Mouse (Mus musculus): ENCODE data around the gene Myrf.
A peak's percentile ranks its signal among the peaks of the same experiment; 100 is the strongest.
"Not testable (repeated sequence)": the region's sequence is repeated elsewhere in the genome, so short reads cannot be mapped to it uniquely, and the experiment has no call there.

The Myrf gene

DNA sequence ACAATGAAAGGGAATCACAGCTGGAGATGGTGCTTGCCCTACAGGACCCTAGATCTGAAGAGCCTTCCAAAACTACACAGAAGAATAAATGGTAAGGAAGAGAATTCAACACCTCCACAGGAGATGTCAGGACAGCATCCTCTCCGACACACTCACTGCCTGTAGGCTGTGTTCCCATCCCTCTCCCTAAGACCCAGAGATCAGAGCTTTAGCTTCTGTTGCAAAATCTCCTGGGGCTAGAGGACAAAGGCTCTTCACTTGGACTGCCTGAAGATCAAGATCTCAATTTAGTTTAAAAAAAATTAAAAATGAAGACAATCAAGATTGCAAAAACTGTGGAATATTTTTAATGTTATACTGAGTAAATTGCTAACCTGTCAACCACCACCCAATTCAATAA, 64.1 kb downstream of the Myrf start:
- DNase-seq (ENCODE audit: low read depth): no peak

DNA sequence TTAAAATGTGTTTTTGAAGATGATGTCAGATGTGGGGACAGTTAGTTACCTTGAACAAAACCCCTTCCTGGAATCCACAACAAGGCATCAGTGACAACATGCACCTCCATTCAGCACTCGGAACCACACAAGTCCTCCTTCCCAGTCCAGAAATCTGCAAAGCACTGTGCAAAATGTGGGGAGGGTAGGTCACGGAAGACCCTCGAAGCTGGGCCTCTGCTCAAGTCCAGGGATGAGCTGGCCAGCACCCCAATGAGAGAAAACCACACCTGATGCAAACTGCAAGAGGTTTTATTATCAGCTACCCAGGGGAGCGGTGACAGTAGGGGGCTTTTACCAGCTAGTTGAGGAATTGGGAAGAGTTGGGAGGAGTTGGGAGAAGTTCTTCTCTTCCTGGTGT, 65.6 kb downstream of the Myrf start:
- DNase-seq (ENCODE audit: low read depth): no peak

DNA sequence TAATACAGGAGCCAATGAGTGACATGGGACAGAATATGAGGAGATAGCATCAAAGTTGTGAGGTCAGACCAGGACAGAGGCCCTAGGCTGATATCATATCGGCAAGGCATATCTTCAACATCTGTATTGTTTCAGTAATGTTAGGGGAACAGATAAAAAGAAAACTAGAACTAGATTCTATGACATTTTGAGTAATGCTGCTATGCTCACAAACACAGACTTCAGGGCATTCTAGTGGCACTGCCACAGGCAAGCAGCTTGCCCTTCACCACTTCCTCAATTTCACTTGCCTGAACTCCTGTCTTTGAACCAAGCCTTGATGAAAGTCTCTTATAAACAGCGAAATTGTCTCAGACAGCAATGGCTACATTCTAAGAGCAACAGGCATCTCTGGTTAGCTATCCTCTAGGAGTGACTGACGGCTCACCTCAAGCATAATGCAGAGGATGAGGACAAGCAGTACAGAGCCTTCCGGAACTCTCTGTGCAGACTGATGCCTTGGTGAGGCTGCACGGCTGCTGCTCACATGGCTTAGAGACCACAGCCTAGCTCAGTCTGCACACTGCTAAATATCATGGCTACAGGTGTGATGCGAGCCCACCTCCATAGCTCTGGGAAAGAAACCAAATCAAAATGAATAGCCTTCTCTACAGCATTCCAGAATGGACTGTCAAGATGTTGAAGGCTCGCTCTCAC, 66.6 kb downstream of the Myrf start:
- DNase-seq (ENCODE audit: low read depth): no peak

DNA sequence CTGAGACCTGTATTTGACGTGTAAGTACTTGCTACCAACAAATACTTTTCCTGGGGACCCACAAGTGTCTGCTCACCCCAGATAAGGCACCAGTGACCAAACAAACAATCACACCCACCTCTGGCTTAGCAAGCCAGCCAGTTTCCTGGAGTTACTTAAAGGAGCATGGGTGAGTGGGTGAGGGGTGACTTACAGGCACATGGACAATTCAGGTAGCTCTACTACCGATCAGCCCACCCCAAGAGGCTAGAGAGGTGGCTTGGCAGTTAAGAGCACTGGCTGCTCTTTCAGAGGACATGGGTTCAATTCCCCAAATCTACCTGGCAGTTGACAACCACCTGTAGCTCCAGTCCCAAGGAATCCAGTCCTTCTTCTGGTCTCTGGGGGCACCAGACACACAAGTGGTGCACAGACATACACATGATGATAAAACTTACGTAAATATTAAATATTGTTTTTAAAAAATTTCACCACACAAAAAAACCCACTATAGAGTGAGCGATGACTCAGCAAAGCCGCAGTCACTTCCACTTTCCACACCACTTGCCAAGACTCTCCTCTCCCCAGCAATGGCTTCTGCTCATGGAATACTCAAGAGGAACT, 67.3 kb downstream of the Myrf start:
- peak; percentile 54 for DNase-seq (ENCODE audit: low read depth)

DNA sequence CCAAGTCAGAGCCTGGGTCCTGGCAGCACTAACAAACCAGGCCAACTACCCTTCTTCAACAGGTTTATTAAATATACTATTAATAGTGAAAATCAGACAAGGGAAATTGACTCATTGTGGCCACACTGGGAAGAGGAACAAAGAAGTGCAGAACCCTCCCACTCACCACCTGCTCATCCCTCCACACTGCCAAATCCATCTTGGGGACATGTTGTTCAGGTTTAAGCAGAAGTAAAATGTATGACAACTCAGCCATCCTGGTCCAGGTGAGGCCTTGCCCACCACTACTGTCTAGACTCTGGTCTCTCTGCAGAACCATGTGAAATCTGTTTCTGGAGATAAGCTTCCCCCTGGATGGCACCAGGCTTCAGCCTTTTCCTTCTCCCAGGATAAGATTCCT, 68.7 kb downstream of the Myrf start:
- DNase-seq (ENCODE audit: low read depth): no peak

DNA sequence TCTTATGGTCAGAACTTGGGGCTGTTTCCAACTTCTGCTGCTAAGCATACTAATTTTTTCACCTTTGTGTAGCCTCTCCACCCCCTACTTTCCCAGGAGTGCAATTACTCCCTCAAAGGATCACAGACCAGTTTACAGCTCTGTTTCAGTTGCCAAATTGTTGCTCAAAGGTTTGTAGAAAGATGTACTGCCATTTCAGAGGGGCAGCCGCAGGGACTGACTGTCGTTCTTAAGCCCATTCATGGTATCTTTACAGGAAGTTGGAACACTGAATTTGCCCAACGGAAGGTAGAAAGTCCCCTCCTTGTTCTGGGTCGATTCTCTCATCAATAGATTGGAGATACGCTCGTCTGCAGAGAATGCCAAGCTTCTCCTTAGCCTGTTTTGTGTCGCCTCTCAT, 69.2 kb downstream of the Myrf start:
- DNase-seq (ENCODE audit: low read depth): no peak

DNA sequence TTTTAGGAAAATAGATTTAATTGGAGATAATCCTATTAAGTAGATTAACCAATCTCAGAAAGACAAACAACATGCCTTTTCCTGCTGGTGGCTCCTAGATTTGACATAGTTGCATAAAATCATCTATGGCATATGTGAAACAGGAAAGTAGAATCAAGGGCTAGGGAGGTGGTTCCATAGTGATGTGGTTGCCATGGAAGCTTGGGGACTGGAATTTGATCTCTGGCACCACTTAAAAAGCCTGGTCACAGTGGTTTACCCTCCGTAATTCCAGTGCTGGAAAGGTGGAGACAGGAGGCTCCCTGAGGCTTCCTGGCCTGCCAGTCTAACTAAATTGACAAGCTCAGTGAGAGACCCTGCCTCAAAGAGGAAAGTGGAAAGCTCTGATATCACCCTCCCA, 70.1 kb downstream of the Myrf start:
- DNase-seq (ENCODE audit: low read depth): no peak

DNA sequence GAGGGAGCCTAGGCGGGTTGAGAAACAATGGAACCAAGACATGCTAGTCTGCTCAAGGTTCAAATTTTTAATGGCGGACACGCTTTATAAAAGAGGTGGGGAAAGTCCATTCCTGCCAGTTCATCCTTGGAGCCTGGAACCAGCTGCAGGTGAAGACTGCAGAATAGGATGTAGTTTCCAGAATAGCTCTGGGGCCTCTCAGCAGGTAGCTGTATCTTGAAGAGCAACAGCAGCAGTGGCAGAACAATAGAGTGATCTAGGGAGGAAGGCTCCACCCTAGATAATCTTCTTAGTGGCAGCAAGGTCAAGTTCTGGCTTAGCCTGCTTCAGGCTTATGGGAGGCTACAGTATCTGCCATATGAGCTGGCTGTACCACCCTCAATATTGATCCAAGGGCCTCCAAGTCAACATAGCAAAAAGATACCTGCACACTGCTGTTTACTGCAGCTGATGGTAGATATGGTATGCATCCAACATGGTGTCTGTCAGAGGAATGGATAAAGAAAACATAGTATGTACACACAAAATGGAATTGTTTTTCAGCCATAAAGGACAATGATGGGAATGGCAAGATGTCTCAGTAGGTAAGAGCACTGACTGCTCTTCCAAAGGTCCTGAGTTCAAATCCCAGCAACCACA, 70.7 kb downstream of the Myrf start:
- DNase-seq (ENCODE audit: low read depth): not testable (repeated sequence)

DNA sequence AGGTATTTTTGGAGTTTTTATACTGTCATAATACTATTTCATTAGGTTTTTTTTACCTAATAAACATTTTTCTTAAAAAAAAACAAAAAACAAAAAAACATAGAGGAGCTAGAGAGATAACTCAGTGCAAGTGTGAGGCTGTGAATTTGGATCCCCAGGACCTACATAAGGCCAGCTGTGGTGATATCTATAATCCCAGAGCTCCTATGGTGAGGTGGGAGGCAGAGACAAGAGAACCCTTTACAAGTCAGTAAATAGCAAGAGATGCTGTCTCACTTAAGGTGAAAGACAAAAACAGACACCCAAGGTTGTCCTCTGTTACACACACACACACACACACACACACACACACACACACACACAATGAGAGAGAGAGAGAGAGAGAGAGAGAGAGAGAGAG, 71.4 kb downstream of the Myrf start:
- DNase-seq (ENCODE audit: low read depth): no peak

DNA sequence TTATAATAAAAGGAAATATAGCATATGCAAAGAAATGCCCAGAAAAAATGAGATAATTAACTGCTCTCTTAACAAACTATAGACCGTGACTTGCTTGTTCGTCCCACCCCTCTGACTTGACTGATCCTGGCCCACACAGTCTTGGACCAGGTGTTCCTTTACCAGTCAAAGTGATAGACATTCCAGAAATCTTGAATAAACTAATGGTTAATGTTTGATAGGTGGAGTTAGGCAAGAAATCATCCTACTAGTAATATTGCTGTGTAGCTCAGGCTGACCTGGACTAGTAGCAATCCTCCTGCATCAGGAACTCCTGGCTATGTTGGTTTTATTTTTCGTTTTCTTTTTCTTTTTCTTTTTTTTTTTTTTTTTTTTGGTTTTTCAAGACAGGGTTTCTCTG, 72.1 kb downstream of the Myrf start:
- DNase-seq (ENCODE audit: low read depth): no peak

DNA sequence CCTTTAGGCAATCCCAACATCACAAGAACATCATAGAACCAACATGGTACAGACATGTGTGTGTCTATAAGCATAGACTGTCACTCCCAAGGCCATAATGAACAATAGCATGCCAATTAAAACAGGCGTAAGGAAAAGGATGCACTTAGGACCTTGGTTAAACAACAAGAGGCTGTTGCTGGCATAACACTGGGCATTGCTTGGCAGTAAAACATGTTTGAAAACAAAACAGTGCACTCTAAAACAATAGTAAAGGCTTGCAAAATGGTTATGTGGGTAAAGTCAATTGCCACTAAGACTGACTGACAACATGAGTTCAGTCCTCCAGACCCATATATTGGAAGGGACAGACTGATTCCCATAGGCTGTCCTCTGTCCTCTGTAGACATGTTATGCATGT, 72.6 kb downstream of the Myrf start:
- DNase-seq (ENCODE audit: low read depth): no peak

DNA sequence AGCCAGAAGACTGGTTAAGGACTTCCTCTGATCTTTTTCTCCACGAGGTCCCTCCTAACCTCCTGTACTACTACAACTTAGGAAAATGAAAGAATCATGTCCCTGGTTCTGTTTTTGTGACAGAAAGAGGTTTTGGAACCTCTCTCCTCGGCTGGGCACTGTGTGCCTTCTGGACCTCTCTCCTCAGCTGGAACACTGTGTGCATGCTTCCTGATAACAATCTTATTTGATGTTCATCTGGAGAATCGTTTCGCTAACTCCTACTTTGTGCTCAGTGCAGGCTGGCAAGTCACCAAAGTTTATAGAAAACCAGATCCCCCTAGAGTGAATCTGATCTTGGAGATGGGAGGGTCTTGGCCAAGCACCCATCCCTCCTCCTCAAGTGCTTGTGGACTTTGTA, 73.4 kb downstream of the Myrf start:
- no peak for DNase-seq (ENCODE audit: low read depth)

DNA sequence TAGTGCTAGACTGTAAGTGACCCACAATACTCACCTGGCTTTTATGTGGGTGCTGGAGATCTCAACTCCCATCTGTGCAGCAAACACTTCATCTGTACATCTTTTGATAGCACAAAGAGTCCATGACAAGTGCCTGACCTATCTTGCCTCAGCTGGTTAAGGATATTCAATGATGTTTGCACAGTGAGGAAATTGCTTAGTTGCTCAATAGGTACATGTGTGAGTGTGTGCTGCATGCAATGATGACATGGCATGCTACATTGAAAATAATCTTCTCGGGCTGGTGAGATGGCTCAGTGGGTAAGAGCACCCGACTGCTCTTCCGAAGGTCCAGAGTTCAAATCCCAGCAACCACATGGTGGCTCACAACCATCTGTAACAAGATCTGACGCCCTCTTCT, 74.6 kb downstream of the Myrf start:
- not testable (repeated sequence) for DNase-seq (ENCODE audit: low read depth)

DNA sequence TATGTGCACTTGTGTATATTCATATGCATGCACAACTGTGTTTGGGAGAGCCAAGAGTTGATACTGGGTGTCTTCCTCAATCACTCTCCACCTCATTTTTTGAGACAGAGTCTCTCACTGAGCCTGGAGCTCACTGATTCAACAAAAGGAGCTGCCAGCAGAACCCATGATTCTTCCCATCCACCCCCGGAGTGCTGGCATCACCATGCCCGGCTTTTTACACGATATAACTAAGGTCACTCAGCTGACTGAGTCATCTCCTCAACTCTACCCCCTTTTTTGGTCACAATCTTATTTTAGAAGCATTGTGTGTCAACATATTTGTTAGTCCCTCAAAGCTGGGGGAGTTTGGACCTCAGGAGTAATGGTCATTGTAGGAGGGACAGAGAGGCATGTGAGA, 76.7 kb downstream of the Myrf start:
- peak; percentile 42 for DNase-seq (ENCODE audit: low read depth)
